Mouse (Mus musculus) liver, postnatal 0 days (tissue): ENCODE data around the gene Fbxl16. TPM values are rescaled to one million over a fixed set of nuclear protein-coding genes. Genes with fewer than 3 reads are reported as not detected.
A peak's percentile ranks its signal among the peaks of the same experiment; 100 is the strongest.

Experiments used
- ATAC-seq: fragments of 200-750 bp; cut with Nextera tagmentation; 2 replicates; pipeline ENCODE4 v1.8.0; 2017; ENCODE audit warnings: mild to moderate bottlenecking, moderate library complexity
- DNase-seq: peaks from one replicate; pipeline ENCODE4 v3.0.0-alpha.2; 2016
- H3K27ac ChIP-seq: fragments of 300-500 bp; sonication (generic); 2 replicates; pipeline ENCODE4 v1.5.1; 2014; ENCODE audit warnings: antibody characterized with exemption, moderate library complexity, mild to moderate bottlenecking, low read depth
- H3K27me3 ChIP-seq: fragments of 300-500 bp; sonication (generic); 2 replicates; pipeline ENCODE4 v1.6.1; 2014; ENCODE audit warnings: low read length, control low read depth, mixed read lengths; ENCODE audit not compliant: insufficient read depth
- H3K36me3 ChIP-seq: fragments of 300-500 bp; sonication (generic); replicated peaks from 2 replicates; pipeline ENCODE4 v1.6.1; 2014; ENCODE audit warnings: mild to moderate bottlenecking, control low read depth, low read length, moderate library complexity, mixed read lengths; ENCODE audit not compliant: insufficient read depth
- H3K4me1 ChIP-seq: fragments of 300-500 bp; sonication (generic); 2 replicates; pipeline ENCODE4 v1.6.1; 2014; ENCODE audit warnings: antibody characterized with exemption, mild to moderate bottlenecking, control low read depth; ENCODE audit not compliant: insufficient read depth
- H3K4me2 ChIP-seq: fragments of 300-500 bp; sonication (generic); 2 replicates; pipeline ENCODE4 v1.6.1; 2014; ENCODE audit warnings: low read depth, mild to moderate bottlenecking, low read length, moderate library complexity, mixed read lengths
- H3K4me3 ChIP-seq: fragments of 300-500 bp; sonication (generic); 2 replicates; pipeline ENCODE4 v1.5.1; 2014; ENCODE audit warnings: low read depth, low read length
- H3K9ac ChIP-seq: fragments of 300-500 bp; sonication (generic); replicated peaks from 2 replicates; pipeline ENCODE4 v1.6.1; 2014; ENCODE audit warnings: mild to moderate bottlenecking, moderate library complexity
- H3K9me3 ChIP-seq: fragments of 300-500 bp; sonication (generic); 2 replicates; pipeline ENCODE4 v1.6.1; 2016; ENCODE audit warnings: mild to moderate bottlenecking, control low read depth, low read length, mixed read lengths
- CTCF ChIP-seq: sonication (generic); IDR thresholded peaks from 2 replicates; pipeline ENCODE4 v1.5.1; 2016; ENCODE audit warnings: antibody characterized with exemption, low read depth
- EP300 ChIP-seq: IDR thresholded peaks from 2 replicates; pipeline ENCODE4 v1.6.1; 2016; ENCODE audit warnings: antibody characterized with exemption, low read depth, mild to moderate bottlenecking
- WGBS: fragments of 180-500 bp; shearing (Covaris S2); extraction: QIAGEN DNeasy Blood & Tissue Kit; methylation state at CpG from one replicate; pipeline ENCODE4 v1.1.7; 2014; ENCODE audit not compliant: insufficient replicate concordance; 5-methylcytosine and 5-hydroxymethylcytosine counted together
- polyA plus RNA-seq: library from polyadenylated mRNA; unstranded; fragments of >200 nt; fragmentation: Nextera tagmentation; extraction: Ambion mirVana; gene quantifications from 2 replicates; pipeline ENCODE4 v1.2.1, GENCODE M21; 2015

Fbxl16 gene
- polyA plus RNA-seq, 1 experiment from 2014 or later: 0.05 TPM

- ATAC-seq: peak; percentile 88
Measured at GRCm38 (mm10) chr17:25860832-25861703, 52.2 kb downstream of the Fbxl16 start, which contains the start of gene Wdr90. TSS of gene Wdr90 (minus strand) at chr17:25861501.

GRCm38 (mm10) chr17:25861704-25862612 is 53.1 kb downstream of the Fbxl16 start:
- Histone ChIP-seq H3K36me3 (peaks cover 4% of the 10 kb centered on the region; the same call in 1 of the 2 replicates), H3K27me3 (no peaks in the 10 kb centered on the region), H3K4me3 (peak overlapping the region; percentile 57), H3K27ac (peak overlapping the region; percentile 73), H3K9me3 (no peaks in the 10 kb centered on the region), H3K4me2 (peak overlapping the region; percentile 83), H3K4me1 (peaks cover 20% of the 10 kb centered on the region), H3K9ac (peak overlapping the region; percentile 60)
- ATAC-seq (no peak; the same call in 1 of the 2 replicates), DNase-seq (no peak)
- 10% methylated on average over 6 of the region's 6 CpGs for whole genome bisulfite sequencing
- TF ChIP-seq EP300 (0 out of 2 replicates have a peak, but pooled peaks have one; percentile 1), CTCF (no peak)

More at GRCm38 (mm10) chr17:25860832-25861703, 52.2 kb downstream of the Fbxl16 start, which contains the start of gene Wdr90:
- peak within 1 kb of the TSS; percentile 83 for H3K4me2 ChIP-seq
- TF ChIP-seq EP300 (no peak), CTCF (peak; percentile 49)
- 4% methylated on average over 59 of the region's 65 CpGs for WGBS
- H3K4me1 ChIP-seq: peaks cover 15% of the 10 kb centered on the region
- no peaks in the 10 kb centered on the region for H3K27me3 ChIP-seq
- no peaks in the 10 kb centered on the region for H3K9me3 ChIP-seq
- DNase-seq: peak; percentile 90
- peak within 1 kb of the TSS; percentile 73 for H3K27ac ChIP-seq
- peak within 1 kb of the TSS; percentile 57 for H3K4me3 ChIP-seq
- H3K9ac ChIP-seq: peak within 1 kb of the TSS; percentile 60
- H3K36me3 ChIP-seq: peaks cover 4% of the 10 kb centered on the region; the same call in 1 of the 2 replicates

GRCm38 (mm10) chr17:25863681-25864080 is 54.8 kb downstream of the Fbxl16 start:
- DNase-seq: no peak
- Histone ChIP-seq H3K4me1 (peaks cover 32% of the 10 kb centered on the region), H3K27ac (no peak overlapping the region), H3K9ac (no peak overlapping the region), H3K4me3 (no peak overlapping the region), H3K36me3 (peaks cover 4% of the 10 kb centered on the region; the same call in 1 of the 2 replicates), H3K27me3 (no peaks in the 10 kb centered on the region), H3K9me3 (no peaks in the 10 kb centered on the region), H3K4me2 (no peak overlapping the region)
- 87% methylated on average over 6 of the region's 6 CpGs for WGBS
- ATAC-seq: no peak
- TF ChIP-seq EP300: no peak
- peak; percentile 22 for TF ChIP-seq CTCF

- ATAC-seq: no peak
- Histone ChIP-seq H3K4me2 (no peak overlapping the region), H3K9ac (no peak overlapping the region), H3K9me3 (no peaks in the 10 kb centered on the region), H3K36me3 (peaks cover 4% of the 10 kb centered on the region; the same call in 1 of the 2 replicates), H3K4me3 (no peak overlapping the region), H3K4me1 (peaks cover 36% of the 10 kb centered on the region), H3K27me3 (no peaks in the 10 kb centered on the region), H3K27ac (no peak overlapping the region)
- no peak for TF ChIP-seq CTCF
- TF ChIP-seq EP300: no peak
- no peak for DNase-seq
- 84% methylated on average over 14 of the region's 14 CpGs for WGBS
Measured at GRCm38 (mm10) chr17:25864311-25864710, 55.4 kb downstream of the Fbxl16 start.

GRCm38 (mm10) chr17:25865288-25865687 is 56.4 kb downstream of the Fbxl16 start:
- WGBS: 88% methylated on average over 11 of the region's 11 CpGs
- peaks cover 4% of the 10 kb centered on the region; the same call in 1 of the 2 replicates for H3K36me3 ChIP-seq
- DNase-seq (no peak), ATAC-seq (no peak)
- no peak overlapping the region for H3K27ac ChIP-seq
- no peak overlapping the region for H3K9ac ChIP-seq
- no peak overlapping the region for H3K4me2 ChIP-seq
- H3K4me1 ChIP-seq: peaks cover 35% of the 10 kb centered on the region
- H3K9me3 ChIP-seq: no peaks in the 10 kb centered on the region
- TF ChIP-seq EP300 (no peak), CTCF (no peak)
- no peak overlapping the region for H3K4me3 ChIP-seq
- no peaks in the 10 kb centered on the region for H3K27me3 ChIP-seq

GRCm38 (mm10) chr17:25866172-25866571 is 57.3 kb downstream of the Fbxl16 start:
- Histone ChIP-seq H3K4me1 (peaks cover 29% of the 10 kb centered on the region), H3K27ac (peak overlapping the region; percentile 26; the same call in 1 of the 2 replicates), H3K27me3 (no peaks in the 10 kb centered on the region), H3K9ac (no peak overlapping the region), H3K4me3 (no peak overlapping the region), H3K4me2 (peak overlapping the region; percentile 96), H3K9me3 (no peaks in the 10 kb centered on the region), H3K36me3 (peaks cover 4% of the 10 kb centered on the region; the same call in 1 of the 2 replicates)
- DNase-seq (no peak), ATAC-seq (no peak)
- WGBS: 83% methylated on average over 3 of the region's 3 CpGs
- no peak for TF ChIP-seq CTCF
- no peak for TF ChIP-seq EP300
